Mouse (Mus musculus) neutrophil, adult 5-6 weeks (primary cell): ENCODE results near the gene Rnf168. TPM values are rescaled to one million over a fixed set of nuclear protein-coding genes. Genes with fewer than 3 reads are reported as not detected.

Experiments
- ATAC-seq: fragments of 151-379, 151-347 bp; 2 replicates; pipeline ENCODE4 v1.8.0; 2017; ENCODE audit warnings: mild to moderate bottlenecking, moderate TSS enrichment; ENCODE audit not compliant: insufficient number of reproducible peaks, poor library complexity, low FRiP score, severe bottlenecking; ENCODE audit errors: extremely low read depth
- total RNA-seq: library from RNA; stranded (forward); fragments of 200-1000 nt; gene quantifications from 2 replicates; pipeline ENCODE4 v1.2.3, GENCODE M21; 2017

Rnf168 gene
- total RNA-seq, 1 experiment from 2014 or later, result 22.1 TPM

GRCm38 (mm10) chr16:32311970-32312369 is 34.7 kb downstream of the Rnf168 start:
- ATAC-seq, result no peak

GRCm38 (mm10) chr16:32312386-32312785 is 35.1 kb downstream of the Rnf168 start:
- ATAC-seq, result no peak

GRCm38 (mm10) chr16:32312859-32313258 is 35.6 kb downstream of the Rnf168 start:
- no peak for ATAC-seq

GRCm38 (mm10) chr16:32316601-32317000 is 39.3 kb downstream of the Rnf168 start:
- no peak for ATAC-seq

GRCm38 (mm10) chr16:32323953-32324352 is 46.7 kb downstream of the Rnf168 start:
- no peak for ATAC-seq

- ATAC-seq, result no peak
These were observed 53.8 kb downstream of the Rnf168 start for GRCm38 (mm10) chr16:32330876-32331670.

- peak; percentile 78 for ATAC-seq
These were observed 54.8 kb downstream of the Rnf168 start, which contains the start of gene Ubxn7 for GRCm38 (mm10) chr16:32332040-32332555. TSS of gene Ubxn7 (plus strand) at chr16:32332257.

GRCm38 (mm10) chr16:32332556-32333511 is 55.6 kb downstream of the Rnf168 start:
- ATAC-seq, result peak; percentile 34; the same call in 1 of the 2 replicates

- ATAC-seq, result no peak
These were observed 57.9 kb downstream of the Rnf168 start for GRCm38 (mm10) chr16:32335146-32335545.

- ATAC-seq, result no peak
These were observed 58.9 kb downstream of the Rnf168 start for GRCm38 (mm10) chr16:32336026-32336780.

- ATAC-seq, result no peak
These were observed 59.7 kb downstream of the Rnf168 start for GRCm38 (mm10) chr16:32337001-32337400.

GRCm38 (mm10) chr16:32340451-32340850 is 63.2 kb downstream of the Rnf168 start:
- ATAC-seq, result no peak

GRCm38 (mm10) chr16:32345521-32345920 is 68.3 kb downstream of the Rnf168 start:
- ATAC-seq, result no peak

- ATAC-seq, result no peak
These were observed 73.5 kb downstream of the Rnf168 start for GRCm38 (mm10) chr16:32350776-32351175.

Other genes with a start within 250 kb of the Rnf168 start
- gene Pak2, start 198.1 kb upstream of the Rnf168 start, total RNA-seq, result 114 and 128 TPM in 2 replicates
- gene Pigx, start 177.7 kb upstream of the Rnf168 start, total RNA-seq, result 65.8 and 67.4 TPM in 2 replicates
- gene Cep19, start 177.7 kb upstream of the Rnf168 start, total RNA-seq, result 59.0 and 64.6 TPM in 2 replicates
- 142 and 149 TPM in 2 replicates for gene Nrros, start 111.9 kb upstream of the Rnf168 start, total RNA-seq
- gene Bex6, start 97.6 kb upstream of the Rnf168 start, total RNA-seq, result 1.6 TPM in 1 of 2 replicates, not detected in the other
- gene Fbxo45, start 30.3 kb upstream of the Rnf168 start, total RNA-seq, result 13.9 and 15.0 TPM in 2 replicates
- gene Wdr53, start 30.2 kb upstream of the Rnf168 start, total RNA-seq, result 18.7 and 19.7 TPM in 2 replicates
- gene Smco1, start 6.0 kb upstream of the Rnf168 start, total RNA-seq, result not detected in 2 replicates
- gene Ubxn7, start 54.8 kb downstream of the Rnf168 start, total RNA-seq, result 64.1 and 68.0 TPM in 2 replicates
- not detected in 2 replicates for gene Tm4sf19, start 123.0 kb downstream of the Rnf168 start, total RNA-seq
- 44.0 and 46.0 TPM in 2 replicates for gene Tctex1d2, start 142.2 kb downstream of the Rnf168 start, total RNA-seq
- 65.5 and 66.3 TPM in 2 replicates for gene Pcyt1a, start 153.5 kb downstream of the Rnf168 start, total RNA-seq
- gene Slc51a, start 210.4 kb downstream of the Rnf168 start, total RNA-seq, result 0.37 TPM in 1 of 2 replicates, not detected in the other
- not detected in 2 replicates for gene Zdhhc19, start 218.8 kb downstream of the Rnf168 start, total RNA-seq